ENCODE assay signal across 12 mouse cellular contexts in genomic region chr5:18023347-18023746, GRCm38 (mm10).
DNase-seq lines count a peak whose midpoint lies in the region; ATAC-seq and TF ChIP-seq lines count a peak whose summit lies in the region.
"Had no signal": no experiment of that assay in that cellular context is flagged by ENCODE, and none has a peak within 500 bp of the region (broad histone marks: within the 10 kb centered on the region; RNA-seq: fewer than 3 reads in every experiment).

No protein-coding gene starts in this region.

- peak; percentile 52 for TF ChIP-seq CTCF in gastrocnemius, adult 2 months (IDR thresholded peaks at IDR 0.05)
- no peak for TF ChIP-seq CTCF in liver, adult 2 months (IDR thresholded peaks at IDR 0.05; ENCODE audit: low read depth, low read length)
- TF ChIP-seq CTCF in Patski (IDR thresholded peaks at IDR 0.05), result peak; percentile 26

- POLR2A ChIA-PET in Patski (lab: Charles Lee), result no interaction called here

- ATAC-seq in Patski, result no peak
- ATAC-seq in megakaryocyte progenitor cell, adult 5-6 weeks (replicated peaks; ENCODE audit: poor library complexity), result no peak
- ATAC-seq: inflammation-experienced regulatory T-cells, adult 6 months had no signal

- no peak overlapping the region for H3K4me3 ChIP-seq in gastrocnemius, adult 2 months
- H3K4me3 ChIP-seq in liver, adult 2 months (ENCODE audit: insufficient read depth, low read depth, low read length), result no peak overlapping the region
- H3K4me3 ChIP-seq: embryonic facial prominence, embryonic 13.5 days had no signal

- no peaks in the 10 kb centered on the region for H3K36me3 ChIP-seq in liver, adult 2 months (ENCODE audit: control insufficient read depth, insufficient read depth, low read length)
- H3K36me3 ChIP-seq: embryonic facial prominence, embryonic 13.5 days; G1E had no signal

- no peak for TF ChIP-seq POLR2A in liver, adult 2 months (IDR thresholded peaks at IDR 0.05; ENCODE audit: extremely low read depth, insufficient read depth, low read length)

- H3K79me2 ChIP-seq in liver, adult 2 months (ENCODE audit: control insufficient read depth, insufficient read depth, low read length), result no peaks in the 10 kb centered on the region

- intact Hi-C loops in gastrocnemius, adult 2 months (cut with DNase I), result no loop called here
- intact Hi-C loops in left cerebral cortex, postnatal 25 days (cut with DNase I), result loop anchor here (2.0 to 10.0 kb wide), 2 partner anchors 341 to 421 kb away; partner anchors contain the start of gene Gnai1

- no peak overlapping the region for H3K9ac ChIP-seq in liver, adult 2 months (ENCODE audit: low read depth, low read length)
- H3K9ac ChIP-seq: embryonic facial prominence, embryonic 13.5 days had no signal

- H3K4me1 ChIP-seq in liver, adult 2 months (ENCODE audit: control insufficient read depth, insufficient read depth, low read length), result no peaks in the 10 kb centered on the region
- H3K4me1 ChIP-seq: embryonic facial prominence, embryonic 13.5 days had no signal

- H3K27me3 ChIP-seq in liver, adult 2 months (ENCODE audit: control insufficient read depth, insufficient read depth, low read length), result no peaks in the 10 kb centered on the region
- peaks cover 11% of the 10 kb centered on the region for H3K27me3 ChIP-seq in Patski
- H3K27me3 ChIP-seq: embryonic facial prominence, embryonic 13.5 days had no signal

- in situ Hi-C loops in Patski (cut with MboI; ENCODE audit: low pct_unique_long_range_greater_than_20kb), result no loop called here

- CTCF ChIA-PET in Patski (lab: Charles Lee), result interaction anchor here (1.0 to 1.3 kb wide), 2 partner anchors 20 kb away, joined by 4 to 5 read pairs; no protein-coding TSS in a partner anchor

- DNase-seq in gastrocnemius, adult 2 months, result no peak
- no peak for DNase-seq in gastrocnemius, adult 8-10 months (ENCODE audit: low spot score in 2 of 2)
- peak; percentile 26 for DNase-seq in liver, adult 2 months (ENCODE audit: extremely low read depth, low read depth, low spot score)
- DNase-seq in liver (no peak), Patski (ENCODE audit: low read depth, low spot score) (no peak)
- peak; percentile 42 to 61 for DNase-seq in left cerebral cortex, postnatal 25 days (ENCODE audit: low spot score in 2 of 2)
- DNase-seq in thymus, postnatal 25 days, result no peak
- DNase-seq: thymus, postnatal 4 days had no signal

- H3K27ac ChIP-seq in gastrocnemius, adult 2 months, result no peak overlapping the region
- no peak overlapping the region for H3K27ac ChIP-seq in liver, adult 2 months (replicated peaks; ENCODE audit: insufficient read depth, low read depth, low read length)
- H3K27ac ChIP-seq: embryonic facial prominence, embryonic 13.5 days had no signal

Comparison
In these comparisons a context has a peak if more than half of its experiments do, and no peak if none do; other contexts are left out.
1. DNase-seq: peak in liver, adult 2 months (single experiment) and left cerebral cortex, postnatal 25 days (2 of 2); none in gastrocnemius, adult 2 months (single experiment), gastrocnemius, adult 8-10 months (0 of 2), liver (single experiment), Patski (single experiment) and thymus, postnatal 25 days (single experiment).